Mouse (Mus musculus): ENCODE results near the gene Traip. TPM values are rescaled to one million over a fixed set of nuclear protein-coding genes. Genes with fewer than 3 reads are reported as not detected.

Traip gene
- polyA plus RNA-seq, 1 experiment from 2014 or later, result 2.2 TPM

DNA sequence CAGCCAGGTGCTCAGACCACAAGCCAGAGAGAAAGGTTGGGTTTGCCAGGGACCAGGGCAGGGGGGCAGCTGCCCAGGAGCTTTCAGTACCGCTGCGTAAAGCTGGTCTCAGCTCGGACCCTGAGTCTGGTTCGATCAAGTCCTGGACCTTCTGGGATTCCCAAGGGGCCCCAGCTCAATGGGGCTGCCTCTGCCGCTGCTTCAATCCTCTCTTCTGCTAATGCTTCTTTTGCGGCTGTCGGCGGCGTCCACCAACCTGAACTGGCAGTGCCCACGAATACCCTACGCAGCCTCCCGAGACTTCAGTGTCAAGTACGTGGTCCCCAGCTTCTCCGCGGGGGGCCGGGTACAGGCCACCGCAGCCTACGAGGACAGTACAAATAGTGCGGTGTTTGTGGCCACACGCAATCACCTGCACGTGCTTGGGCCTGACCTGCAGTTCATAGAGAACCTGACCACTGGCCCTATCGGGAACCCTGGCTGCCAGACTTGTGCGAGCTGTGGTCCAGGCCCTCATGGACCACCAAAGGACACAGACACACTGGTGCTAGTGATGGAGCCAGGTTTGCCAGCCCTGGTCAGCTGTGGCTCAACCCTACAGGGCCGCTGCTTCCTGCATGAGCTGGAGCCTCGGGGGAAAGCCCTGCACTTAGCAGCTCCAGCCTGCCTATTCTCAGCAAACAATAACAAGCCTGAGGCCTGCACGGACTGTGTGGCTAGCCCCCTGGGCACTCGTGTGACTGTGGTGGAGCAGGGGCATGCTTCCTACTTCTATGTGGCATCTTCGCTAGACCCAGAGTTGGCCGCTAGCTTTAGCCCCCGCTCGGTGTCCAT lies 42.8 kb upstream of the Traip start:
- Histone ChIP-seq H3K27ac (ENCODE audit: low read length) (no peak overlapping the region), H3K9ac (replicated peaks; ENCODE audit: low read depth) (peak overlapping the region; percentile 36; the same call in 1 of the 2 replicates), H3K4me2 (replicated peaks; ENCODE audit: low read depth, low read length) (peak overlapping the region; percentile 68), H3K4me3 (ENCODE audit: low read depth, low read length) (peak overlapping the region; percentile 33), H3K36me3 (ENCODE audit: insufficient read depth, low read length) (no peaks in the 10 kb centered on the region), H3K27me3 (replicated peaks; ENCODE audit: insufficient read depth, low read length) (no peaks in the 10 kb centered on the region), H3K9me3 (ENCODE audit: low read length) (no peaks in the 10 kb centered on the region), H3K4me1 (ENCODE audit: insufficient read depth, low read depth, low read length) (peaks cover 10% of the 10 kb centered on the region; the same call in 1 of the 2 replicates)
- WGBS, result 42% methylated on average over 31 of the region's 31 CpGs
- DNase-seq (ENCODE audit: low spot score), result no peak
- ATAC-seq, result no peak
- no peak for TF ChIP-seq CTCF (IDR thresholded peaks at IDR 0.05)
- TF ChIP-seq EP300 (IDR thresholded peaks at IDR 0.05), result no peak

DNA sequence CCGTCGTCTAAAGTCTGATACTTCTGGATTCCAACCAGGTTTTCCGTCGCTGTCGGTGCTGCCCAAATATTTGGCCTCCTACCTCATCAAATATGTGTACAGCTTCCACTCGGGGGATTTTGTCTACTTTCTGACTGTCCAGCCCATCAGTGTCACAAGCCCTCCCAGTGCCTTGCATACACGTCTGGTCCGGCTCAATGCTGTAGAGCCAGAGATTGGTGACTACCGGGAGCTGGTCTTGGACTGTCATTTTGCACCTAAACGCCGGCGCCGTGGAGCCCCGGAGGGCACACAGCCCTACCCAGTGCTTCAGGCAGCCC lies 42.2 kb upstream of the Traip start:
- no peak for TF ChIP-seq CTCF (IDR thresholded peaks at IDR 0.05)
- no peak for TF ChIP-seq EP300 (IDR thresholded peaks at IDR 0.05)
- 0 out of 2 replicates have a peak overlapping the region, but pooled peaks have one; percentile 34 for H3K27ac ChIP-seq (ENCODE audit: low read length)
- H3K36me3 ChIP-seq (ENCODE audit: insufficient read depth, low read length), result no peaks in the 10 kb centered on the region
- DNase-seq (ENCODE audit: low spot score), result no peak
- peaks cover 10% of the 10 kb centered on the region; the same call in 1 of the 2 replicates for H3K4me1 ChIP-seq (ENCODE audit: insufficient read depth, low read depth, low read length)
- H3K9me3 ChIP-seq (ENCODE audit: low read length), result no peaks in the 10 kb centered on the region
- 0 out of 2 replicates have a peak overlapping the region, but pooled peaks have one; percentile 24 for H3K4me3 ChIP-seq (ENCODE audit: low read depth, low read length)
- no peaks in the 10 kb centered on the region for H3K27me3 ChIP-seq (replicated peaks; ENCODE audit: insufficient read depth, low read length)
- WGBS, result 61% methylated on average over 14 of the region's 14 CpGs
- ATAC-seq, result no peak
- peak overlapping the region; percentile 68 for H3K4me2 ChIP-seq (replicated peaks; ENCODE audit: low read depth, low read length)
- no peak overlapping the region for H3K9ac ChIP-seq (replicated peaks; ENCODE audit: low read depth)

DNA sequence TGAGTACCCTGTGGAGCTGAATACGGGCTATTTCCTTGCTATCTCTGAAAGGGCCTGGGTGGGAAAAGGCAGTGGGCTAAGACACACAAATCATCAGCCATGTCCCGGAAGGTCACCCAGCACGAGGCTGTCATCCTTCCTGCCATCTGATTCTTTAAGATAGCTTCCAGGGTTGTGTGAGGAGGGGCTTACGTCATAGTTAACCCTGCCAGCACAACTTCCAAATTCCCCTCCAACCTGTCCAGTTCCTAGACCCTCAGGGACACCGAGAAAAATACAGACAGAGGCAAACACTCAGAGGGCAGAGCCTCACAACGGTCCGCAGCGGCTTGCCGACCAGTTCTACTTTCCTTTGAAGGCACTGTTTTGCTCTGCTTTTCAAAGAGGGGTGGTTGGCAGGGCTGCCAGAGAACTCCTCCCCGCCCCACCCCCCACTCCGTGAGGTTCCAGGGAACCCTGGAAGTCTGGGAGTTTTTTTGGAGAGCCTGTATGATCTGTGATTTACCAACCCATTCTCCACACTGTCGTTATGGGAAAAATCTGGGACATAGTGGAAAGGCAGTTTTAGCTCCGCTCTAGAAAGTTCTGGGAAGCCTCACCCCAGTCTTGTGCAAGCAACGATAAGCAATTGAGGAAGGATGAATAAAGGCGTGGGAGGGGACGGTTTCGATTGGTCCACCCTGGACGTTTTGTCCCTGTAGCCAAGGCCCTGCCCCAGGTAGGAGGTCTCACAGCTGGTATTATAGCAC lies 41.4 kb upstream of the Traip start:
- ATAC-seq (peak; percentile 49), DNase-seq (ENCODE audit: low spot score) (peak; percentile 74)
- peaks cover 10% of the 10 kb centered on the region; the same call in 1 of the 2 replicates for H3K4me1 ChIP-seq (ENCODE audit: insufficient read depth, low read depth, low read length)
- no peaks in the 10 kb centered on the region for H3K36me3 ChIP-seq (ENCODE audit: insufficient read depth, low read length)
- no peak overlapping the region for H3K9ac ChIP-seq (replicated peaks; ENCODE audit: low read depth)
- peak overlapping the region; percentile 68 for H3K4me2 ChIP-seq (replicated peaks; ENCODE audit: low read depth, low read length)
- 29% methylated on average over 18 of the region's 18 CpGs for WGBS
- peak overlapping the region; percentile 24 for H3K4me3 ChIP-seq (ENCODE audit: low read depth, low read length)
- H3K27ac ChIP-seq (ENCODE audit: low read length), result peak overlapping the region; percentile 34; the same call in 1 of the 2 replicates
- TF ChIP-seq EP300 (IDR thresholded peaks at IDR 0.05) (no peak), CTCF (IDR thresholded peaks at IDR 0.05) (no peak)
- no peaks in the 10 kb centered on the region for H3K27me3 ChIP-seq (replicated peaks; ENCODE audit: insufficient read depth, low read length)
- no peaks in the 10 kb centered on the region for H3K9me3 ChIP-seq (ENCODE audit: low read length)

GRCm38 (mm10) chr9:107910025-107910769 lies 39.7 kb upstream of the Traip start:
- H3K27me3 ChIP-seq (replicated peaks; ENCODE audit: insufficient read depth, low read length), result no peaks in the 10 kb centered on the region
- H3K36me3 ChIP-seq (ENCODE audit: insufficient read depth, low read length), result no peaks in the 10 kb centered on the region
- ATAC-seq (no peak), DNase-seq (ENCODE audit: low spot score) (peak; percentile 26)
- no peak overlapping the region for H3K4me2 ChIP-seq (replicated peaks; ENCODE audit: low read depth, low read length)
- no peak overlapping the region for H3K27ac ChIP-seq (ENCODE audit: low read length)
- H3K9ac ChIP-seq (replicated peaks; ENCODE audit: low read depth), result no peak overlapping the region
- no peak for TF ChIP-seq EP300 (IDR thresholded peaks at IDR 0.05)
- TF ChIP-seq CTCF (IDR thresholded peaks at IDR 0.05), result no peak
- H3K4me1 ChIP-seq (ENCODE audit: insufficient read depth, low read depth, low read length), result peaks cover 10% of the 10 kb centered on the region; the same call in 1 of the 2 replicates
- 72% methylated on average over 15 of the region's 15 CpGs for WGBS
- no peaks in the 10 kb centered on the region for H3K9me3 ChIP-seq (ENCODE audit: low read length)
- no peak overlapping the region for H3K4me3 ChIP-seq (ENCODE audit: low read depth, low read length)

GRCm38 (mm10) chr9:107914764-107915420 lies 35.0 kb upstream of the Traip start:
- WGBS, result 72% methylated on average over 16 of the region's 16 CpGs
- H3K27ac ChIP-seq (ENCODE audit: low read length), result no peak overlapping the region
- TF ChIP-seq CTCF (IDR thresholded peaks at IDR 0.05) (no peak), EP300 (IDR thresholded peaks at IDR 0.05) (no peak)

More at GRCm38 (mm10) chr9:107914764-107915420, 35.0 kb upstream of the Traip start:
- Histone ChIP-seq H3K4me1 (ENCODE audit: insufficient read depth, low read depth, low read length) (no peaks in the 10 kb centered on the region), H3K4me2 (replicated peaks; ENCODE audit: low read depth, low read length) (no peak overlapping the region), H3K4me3 (ENCODE audit: low read depth, low read length) (no peak overlapping the region), H3K27me3 (replicated peaks; ENCODE audit: insufficient read depth, low read length) (no peaks in the 10 kb centered on the region), H3K9ac (replicated peaks; ENCODE audit: low read depth) (no peak overlapping the region), H3K36me3 (ENCODE audit: insufficient read depth, low read length) (no peaks in the 10 kb centered on the region), H3K9me3 (ENCODE audit: low read length) (no peaks in the 10 kb centered on the region)
- ATAC-seq (no peak), DNase-seq (ENCODE audit: low spot score) (no peak)
